Mouse (Mus musculus) large intestine, adult 2 months (tissue): Measurements from ENCODE around the gene Ptprt. TPM values are rescaled to one million over a fixed set of nuclear protein-coding genes. Genes with fewer than 3 reads are reported as not detected.

Experiments used
- DNase-seq: peaks from one replicate; pipeline ENCODE4 v3.0.0-alpha.2; 2012; ENCODE audit warnings: low read depth, low spot score
- WGBS: fragments of 180-500 bp; shearing (Covaris S2); methylation state at CpG from one replicate; pipeline ENCODE4 v1.1.7; 2018; 5-methylcytosine and 5-hydroxymethylcytosine counted together
- polyA plus RNA-seq: library from polyadenylated mRNA; depleted of rRNA; stranded (reverse); fragments of >200 nt; gene quantifications from 2 replicates; pipeline ENCODE4 v1.2.3, GENCODE M21; 2012

The Ptprt gene
- polyA plus RNA-seq, 1 experiment, result 0.69 TPM

DNA sequence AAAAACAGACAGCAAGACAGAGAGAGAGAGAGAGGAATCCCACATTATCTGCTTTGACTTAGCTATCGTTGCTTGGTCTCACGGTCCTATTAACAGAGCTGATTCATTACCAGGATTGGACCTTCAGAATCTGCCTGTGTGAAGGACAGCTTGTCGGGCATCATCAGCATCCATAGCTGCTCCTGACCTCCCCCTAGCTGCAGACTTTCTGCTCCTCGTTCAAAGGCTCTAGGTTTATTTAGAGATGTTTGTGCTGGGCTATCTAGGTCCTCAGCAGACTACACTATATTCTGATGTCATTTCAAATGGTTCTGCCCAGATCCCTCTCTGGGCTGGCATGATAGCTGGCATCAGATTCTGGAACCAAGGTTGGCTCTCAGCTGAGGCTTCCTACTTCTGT is 47.5 kb downstream of the Ptprt start:
- 62% methylated on average over 4 of the region's 4 CpGs for WGBS

DNA sequence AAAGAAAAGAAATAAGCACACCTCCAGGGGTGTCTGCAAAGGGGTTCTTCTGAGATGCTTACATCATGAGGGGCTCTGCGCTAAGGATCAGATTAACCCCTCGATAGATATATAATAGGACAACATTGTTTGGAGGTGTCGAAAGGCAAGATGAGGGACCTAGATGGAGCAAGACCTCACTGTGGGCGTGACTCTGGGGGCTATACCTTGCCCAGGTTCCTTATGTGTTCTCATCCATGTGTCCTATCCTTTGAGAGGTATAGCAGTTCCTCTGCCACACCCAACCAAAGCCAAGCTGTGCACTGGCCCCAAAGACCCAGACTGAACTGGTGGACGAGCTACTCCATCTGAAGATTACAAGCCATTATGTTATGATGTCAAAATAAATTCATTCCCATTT is 58.2 kb downstream of the Ptprt start:
- 87% methylated on average over 5 of the region's 5 CpGs for WGBS
- DNase-seq, result no peak

More for the DNA sequence above, 47.5 kb downstream of the Ptprt start:
- DNase-seq, result no peak

DNA sequence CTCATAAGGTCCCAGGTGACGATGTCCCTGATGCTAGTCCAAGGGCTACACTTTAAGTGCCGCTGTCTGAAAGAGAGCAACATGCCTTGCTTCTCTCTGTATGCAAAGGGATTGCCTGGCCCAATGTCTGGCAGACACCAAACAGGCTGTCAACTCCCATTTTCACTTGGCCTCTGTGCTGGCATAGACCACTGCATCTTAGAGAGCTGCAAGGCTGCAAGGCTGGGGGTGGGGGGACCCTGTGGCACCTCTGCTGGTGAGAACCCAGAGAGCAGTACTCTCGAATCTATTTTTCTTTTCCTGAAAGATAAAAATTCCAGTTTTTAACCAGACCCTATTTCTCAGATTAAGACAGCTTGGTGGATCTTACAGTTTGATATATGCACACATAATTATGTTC is 69.6 kb downstream of the Ptprt start:
- 82% methylated on average over 3 of the region's 3 CpGs for WGBS
- no peak for DNase-seq

DNA sequence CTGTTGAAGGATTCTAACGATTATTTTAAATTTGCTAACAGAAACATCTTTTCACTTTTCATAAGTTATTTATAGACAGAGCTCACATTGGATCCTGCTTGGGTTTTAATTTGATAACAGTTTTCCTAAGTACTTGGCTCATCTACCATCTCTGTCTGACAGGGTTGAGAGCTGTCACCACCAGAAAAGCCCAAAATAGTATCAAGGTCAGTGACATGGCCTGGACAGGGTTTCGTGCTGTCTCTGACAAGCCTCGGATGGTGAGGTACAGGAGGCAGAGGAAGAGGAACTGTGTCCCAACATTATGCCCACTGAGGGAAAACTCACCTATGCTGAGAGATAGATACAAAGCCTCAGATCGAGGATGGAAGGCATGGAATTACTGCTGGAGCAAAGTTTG is 79.3 kb downstream of the Ptprt start:
- no peak for DNase-seq
- 74% methylated on average over 4 of the region's 4 CpGs for WGBS

DNA sequence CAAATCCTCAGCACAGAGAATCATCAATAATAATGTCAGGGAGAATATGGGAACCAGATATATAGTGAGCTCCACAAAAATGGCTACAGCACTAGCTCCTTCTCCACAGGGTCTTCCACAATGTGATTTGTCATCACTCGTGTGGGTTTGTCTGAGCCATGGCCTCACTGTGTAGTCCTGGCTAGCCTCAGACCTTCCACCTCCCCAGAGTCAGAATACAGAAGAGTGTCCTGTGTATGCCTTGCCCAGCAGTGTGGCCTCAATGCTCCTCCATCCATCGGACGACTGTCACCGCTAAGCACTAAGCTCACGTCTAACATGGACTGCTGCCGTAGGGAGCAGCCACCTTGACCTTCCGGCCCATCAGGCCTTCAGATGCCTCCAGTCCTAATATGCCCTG is 83.1 kb downstream of the Ptprt start:
- DNase-seq, result no peak
- WGBS, result 90% methylated on average over 7 of the region's 7 CpGs

DNA sequence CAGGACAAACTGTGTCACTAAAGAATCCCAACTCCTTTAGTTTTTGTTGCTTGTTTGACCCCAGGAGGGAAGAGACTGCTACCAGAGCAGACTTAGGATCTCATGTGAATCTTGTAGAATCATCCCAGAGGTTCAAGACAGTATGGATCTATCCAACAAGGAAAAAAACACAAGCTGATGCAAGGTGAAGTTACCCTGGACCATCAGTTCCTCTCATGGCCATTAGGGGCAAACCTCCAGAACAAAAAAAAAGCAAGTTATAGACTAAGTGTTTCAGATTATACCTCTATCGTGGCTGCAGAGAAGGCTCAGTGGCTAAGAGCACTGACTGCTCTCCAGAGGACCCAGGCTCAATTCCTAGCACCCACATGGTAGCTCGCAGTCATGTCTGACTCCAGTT is 88.1 kb downstream of the Ptprt start:
- no peak for DNase-seq
- 62% methylated on average over 2 of the region's 2 CpGs for WGBS

DNA sequence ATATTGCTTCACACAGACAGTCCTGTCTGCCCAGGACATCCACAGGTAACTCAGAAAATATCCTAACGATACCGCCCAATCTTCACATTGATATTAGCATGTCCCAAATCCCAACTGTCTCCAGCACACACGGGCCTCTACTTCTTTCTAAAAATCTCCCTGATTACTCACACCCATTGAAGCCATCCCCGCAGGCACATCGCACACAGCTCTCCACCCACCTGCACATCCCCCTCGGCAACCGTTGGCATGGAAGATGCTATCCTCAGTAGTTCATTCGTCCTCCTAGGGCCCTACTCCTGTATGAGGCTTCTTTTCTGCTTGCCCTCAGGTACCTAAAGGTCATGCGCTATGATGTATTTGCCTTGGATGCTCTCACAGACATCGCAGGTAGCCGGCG is 89.9 kb downstream of the Ptprt start:
- 86% methylated on average over 12 of the region's 12 CpGs for WGBS
- DNase-seq, result no peak

DNA sequence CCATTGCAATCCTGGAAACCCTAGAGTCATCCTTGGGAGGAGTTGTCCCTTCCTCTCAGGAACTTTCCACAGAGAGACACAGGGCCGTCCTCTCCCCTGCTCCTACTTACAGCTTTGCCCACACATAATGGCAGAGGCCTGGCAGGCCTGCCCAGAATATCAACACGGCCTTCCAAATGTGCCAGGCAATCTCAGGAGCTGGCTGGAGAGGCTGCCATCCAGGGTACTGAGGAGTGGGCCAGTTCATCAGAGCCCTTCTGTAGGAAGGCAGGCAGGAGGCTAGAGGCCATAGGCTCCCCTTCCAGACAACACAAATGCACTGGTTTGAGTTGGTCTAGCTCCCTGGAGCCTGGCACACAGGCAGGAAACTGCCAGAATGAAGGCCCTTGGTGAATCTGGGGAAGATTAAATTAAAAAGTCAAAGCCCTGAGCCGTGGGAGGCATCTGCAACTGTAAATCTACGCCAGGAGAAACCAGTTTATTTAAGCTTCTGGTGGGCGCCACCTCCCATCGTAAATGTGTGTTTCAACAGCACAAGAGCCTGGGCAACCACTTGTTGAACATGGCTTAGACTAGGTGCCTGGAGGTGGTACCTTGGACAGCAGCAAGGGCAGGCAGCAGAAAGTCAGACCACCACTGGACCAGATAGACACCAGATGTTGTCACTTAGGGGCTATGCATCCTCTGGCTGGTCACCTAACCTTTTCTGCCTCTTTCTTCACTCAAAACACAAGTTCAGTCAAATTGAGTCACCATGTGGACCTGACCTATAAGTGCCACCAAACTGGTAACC is 92.4 kb downstream of the Ptprt start:
- DNase-seq, result no peak
- 46% methylated on average over 6 of the region's 6 CpGs for WGBS

DNA sequence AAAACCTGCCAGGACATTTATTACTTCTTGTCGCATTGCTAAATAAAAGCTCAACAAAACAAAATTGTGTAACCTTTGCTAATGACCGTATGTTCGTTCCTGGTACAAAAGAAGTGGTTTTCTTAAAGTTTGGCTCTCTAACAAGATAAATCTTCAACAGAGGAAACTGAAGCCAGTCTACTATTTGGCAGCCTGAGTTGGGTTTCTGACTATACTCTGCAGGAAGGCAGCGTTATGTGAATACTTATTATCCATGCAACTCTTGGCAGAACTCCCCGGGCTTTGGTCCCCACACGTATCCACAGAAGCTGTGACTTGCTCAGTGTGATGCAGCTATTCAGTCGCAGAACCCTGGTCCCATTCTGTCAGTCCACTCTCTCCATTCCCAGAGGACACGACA is 112.6 kb downstream of the Ptprt start:
- WGBS, result 75% methylated on average over 8 of the region's 8 CpGs
- DNase-seq, result no peak

DNA sequence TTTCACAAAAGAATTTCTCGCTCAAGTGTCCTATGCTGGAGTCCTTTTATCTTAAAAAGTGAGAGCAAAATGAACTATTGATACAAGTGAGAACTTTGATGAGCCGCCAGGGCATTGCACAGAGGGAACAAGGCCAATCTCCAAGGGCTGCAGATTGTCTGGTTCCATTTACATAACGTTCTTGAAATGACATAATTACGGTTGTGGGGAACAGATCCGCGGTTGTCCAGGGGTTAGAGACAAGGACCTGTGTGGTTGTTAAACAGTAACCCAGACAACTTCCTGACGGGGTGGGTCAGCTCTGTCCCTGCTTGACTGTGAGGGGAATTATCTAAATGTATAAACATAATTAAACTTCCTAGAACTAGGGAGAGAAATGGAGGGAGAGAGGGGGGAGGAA is 129.3 kb downstream of the Ptprt start:
- DNase-seq, result peak; percentile 8
- WGBS, result 7% methylated on average over 7 of the region's 7 CpGs

DNA sequence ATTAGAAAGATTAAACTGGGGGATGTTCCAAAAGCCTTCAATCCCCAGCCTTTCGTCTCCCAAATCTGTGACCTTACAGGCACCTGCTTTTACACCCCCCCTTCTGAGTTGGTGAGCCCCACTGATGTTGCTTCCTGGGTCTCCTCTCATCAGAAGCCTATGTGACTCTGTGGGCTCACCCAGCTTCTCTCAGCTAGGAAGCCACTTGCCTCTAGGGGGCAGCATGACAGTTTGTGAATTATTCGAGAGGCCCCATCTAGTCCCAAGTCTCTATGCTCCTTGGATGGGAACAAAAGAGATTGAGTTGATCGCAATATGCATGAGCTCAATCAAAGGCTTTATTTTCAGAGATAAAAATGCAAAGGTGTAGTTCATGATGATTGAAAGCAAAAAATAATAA is 132.0 kb downstream of the Ptprt start:
- WGBS, result 87% methylated on average over 3 of the region's 3 CpGs
- peak; percentile 16 for DNase-seq

DNA sequence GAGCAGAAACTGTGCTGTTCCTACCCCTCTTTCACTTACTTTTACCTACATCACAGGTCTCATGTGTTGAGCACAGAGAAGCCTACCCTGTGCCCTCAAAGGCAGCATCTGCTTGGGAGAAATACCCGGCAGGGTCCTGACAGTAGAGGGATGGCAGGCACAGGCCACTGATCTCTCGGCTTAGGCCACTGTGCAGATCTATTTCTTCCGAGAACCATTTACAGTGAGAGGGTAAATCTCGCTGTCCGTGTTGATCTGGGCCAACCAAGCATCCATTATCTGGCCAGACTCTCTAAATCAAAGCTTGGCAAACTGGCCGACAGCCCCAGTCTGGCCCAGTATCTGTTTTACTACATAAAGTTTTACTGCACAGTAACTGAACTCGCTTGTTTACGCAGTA is 145.0 kb downstream of the Ptprt start:
- 33% methylated on average over 8 of the region's 8 CpGs for WGBS
- DNase-seq, result no peak

DNA sequence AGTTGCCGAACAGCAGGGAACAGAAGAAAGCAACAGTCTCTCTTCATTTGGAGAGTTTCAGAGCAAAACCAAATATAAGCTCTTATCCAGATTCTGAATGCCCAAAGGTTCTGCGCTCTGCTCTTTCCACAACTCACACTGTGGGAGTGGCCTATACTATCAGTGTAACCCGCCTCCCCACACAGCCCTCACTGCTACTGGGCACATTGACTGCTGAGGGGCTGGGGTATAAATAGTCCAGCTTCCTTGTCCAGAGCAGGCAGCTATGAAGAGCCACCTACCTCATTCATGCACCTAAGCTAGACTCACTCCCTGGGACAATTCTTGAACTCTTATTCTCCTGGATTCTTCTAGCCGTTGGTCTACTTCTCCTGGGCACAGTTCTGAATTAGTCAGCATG is 147.9 kb downstream of the Ptprt start:
- DNase-seq, result no peak
- 88% methylated on average over 4 of the region's 4 CpGs for WGBS

DNA sequence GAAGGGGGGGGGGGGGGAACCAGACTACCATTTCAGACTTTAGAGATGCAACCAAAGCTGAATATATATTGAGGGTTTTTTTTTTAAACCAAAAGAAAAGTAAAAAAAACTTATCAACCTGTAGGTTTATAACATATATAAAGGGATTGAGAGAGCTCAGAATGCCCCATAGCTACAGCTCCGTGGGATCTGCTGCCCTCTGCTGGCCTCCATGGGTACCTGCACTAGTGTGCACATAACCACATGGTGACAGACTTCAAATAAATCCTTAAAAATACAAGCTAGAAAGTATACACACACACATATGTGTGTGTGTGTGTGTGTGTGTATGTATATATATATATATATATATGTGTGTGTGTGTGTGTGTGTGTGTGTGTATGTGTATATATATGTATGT is 148.9 kb downstream of the Ptprt start:
- 70% methylated on average over 1 of the region's 1 CpGs for WGBS
- no peak for DNase-seq

DNA sequence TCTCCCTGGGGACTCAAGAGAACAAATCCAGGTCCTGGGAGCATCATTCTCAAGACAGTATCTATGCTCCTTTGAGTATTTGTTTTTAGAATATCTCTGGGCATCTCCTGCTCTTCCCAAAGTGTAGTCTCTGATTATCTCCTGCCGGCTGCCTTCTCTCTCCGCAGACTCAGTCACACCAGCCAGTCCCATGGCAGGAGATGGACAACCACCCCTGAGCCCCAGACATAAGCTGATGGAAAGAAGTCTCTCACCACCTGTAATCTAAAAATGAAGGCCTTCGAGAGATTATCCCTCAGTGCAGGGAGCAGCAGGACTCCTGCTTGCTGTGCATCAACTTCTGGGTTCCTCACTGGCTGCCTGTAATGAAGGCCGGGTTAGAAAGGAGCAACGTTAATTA is 151.9 kb downstream of the Ptprt start:
- 86% methylated on average over 5 of the region's 5 CpGs for WGBS
- DNase-seq, result no peak

DNA sequence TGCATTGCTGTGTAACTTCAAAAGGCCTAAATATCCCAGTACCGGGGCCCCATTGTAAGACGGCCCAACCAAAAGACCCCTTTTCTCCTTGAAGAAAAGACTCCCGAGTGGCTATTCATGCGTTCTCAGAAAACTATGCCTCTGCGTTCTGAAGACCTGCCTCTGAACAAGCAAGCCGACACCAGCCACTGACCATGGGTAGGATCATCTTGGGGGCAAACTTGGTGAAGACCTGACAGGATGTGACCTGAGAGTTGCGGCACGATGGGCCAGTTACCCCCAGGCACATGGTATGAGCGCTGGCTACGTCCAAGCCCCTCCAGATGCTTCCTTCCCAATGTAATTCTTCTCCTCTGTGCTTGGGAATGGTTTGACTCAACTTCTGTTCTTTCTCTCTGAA is 153.3 kb downstream of the Ptprt start:
- 92% methylated on average over 10 of the region's 10 CpGs for WGBS
- no peak for DNase-seq

DNA sequence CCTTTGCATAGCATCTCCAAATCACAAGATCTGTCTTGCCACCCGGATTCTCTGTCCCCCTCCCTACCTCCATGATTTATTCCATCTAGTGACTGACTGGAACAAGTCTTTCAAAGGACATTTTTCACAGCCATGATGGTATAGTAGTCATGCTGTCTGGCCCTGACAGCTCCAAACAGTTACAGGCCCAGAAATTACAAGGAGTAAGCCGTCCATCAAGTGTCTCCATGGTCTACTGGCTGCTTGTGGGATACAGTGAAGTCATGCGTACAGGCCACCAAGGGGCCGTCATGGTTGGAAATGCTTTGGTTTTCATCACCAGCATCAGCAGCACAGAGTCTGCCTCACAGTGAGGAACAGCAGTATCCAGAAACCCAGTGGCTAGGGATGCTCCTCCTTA is 156.1 kb downstream of the Ptprt start:
- 75% methylated on average over 4 of the region's 4 CpGs for WGBS
- DNase-seq, result no peak

DNA sequence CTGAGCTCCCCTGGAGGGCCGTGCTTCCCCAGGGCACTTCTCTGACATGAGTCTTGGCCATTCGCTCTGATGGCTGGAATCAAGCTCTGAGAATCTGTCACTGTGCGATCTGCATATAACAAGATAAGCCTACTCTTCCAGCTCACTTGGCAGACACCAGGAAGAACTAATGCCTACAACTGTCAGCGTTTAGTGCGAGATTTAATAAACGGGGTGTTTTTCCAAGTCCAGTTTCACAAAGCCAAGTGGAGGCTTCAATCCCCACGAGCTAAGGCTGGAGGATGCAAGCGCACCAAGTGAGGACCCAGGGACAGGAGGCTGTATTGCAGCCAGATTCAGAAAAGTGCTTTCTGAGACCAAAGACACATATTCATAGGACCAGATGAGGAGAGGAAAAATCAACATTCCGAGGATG is 161.4 kb downstream of the Ptprt start:
- no peak for DNase-seq
- WGBS, result 77% methylated on average over 9 of the region's 9 CpGs

DNA sequence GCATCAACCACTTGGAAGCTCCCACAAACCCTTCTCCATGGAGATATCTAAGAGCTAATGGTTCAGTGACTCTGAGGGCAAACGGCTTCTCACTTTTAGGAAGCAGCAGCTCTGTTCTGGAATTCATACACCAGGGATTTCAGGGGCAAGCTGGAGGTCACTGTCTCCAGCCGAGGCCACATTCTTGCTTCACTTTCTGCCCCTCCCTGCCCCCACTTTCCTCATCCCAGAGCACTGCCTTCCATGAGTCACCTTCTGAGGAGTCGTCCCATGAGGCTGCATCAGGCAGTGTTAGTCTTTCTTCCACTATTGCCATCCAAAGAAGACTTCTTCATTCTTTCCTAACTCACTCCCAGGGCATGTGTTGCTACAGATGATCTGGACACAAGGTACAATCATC is 162.8 kb downstream of the Ptprt start:
- DNase-seq, result no peak
- WGBS, result 34% methylated on average over 3 of the region's 3 CpGs

DNA sequence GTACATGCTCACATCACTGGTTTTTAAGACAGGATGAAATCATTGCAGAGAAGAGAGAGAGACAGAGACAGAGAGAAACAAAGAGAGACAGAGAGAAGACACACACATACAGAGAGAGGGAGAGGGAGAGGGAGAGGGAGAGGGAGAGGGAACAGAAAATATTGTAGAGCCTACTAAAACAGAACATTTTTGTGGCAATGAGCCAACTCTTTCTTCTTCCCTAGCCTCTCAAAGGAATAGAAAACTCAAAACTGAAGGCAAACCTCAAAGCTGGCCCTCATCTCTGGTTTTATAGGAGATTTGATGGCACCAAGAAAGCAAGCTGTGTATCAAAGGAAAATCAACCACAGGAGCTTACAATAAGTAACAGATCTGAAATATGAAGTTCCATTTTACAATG is 176.9 kb downstream of the Ptprt start:
- DNase-seq, result no peak

DNA sequence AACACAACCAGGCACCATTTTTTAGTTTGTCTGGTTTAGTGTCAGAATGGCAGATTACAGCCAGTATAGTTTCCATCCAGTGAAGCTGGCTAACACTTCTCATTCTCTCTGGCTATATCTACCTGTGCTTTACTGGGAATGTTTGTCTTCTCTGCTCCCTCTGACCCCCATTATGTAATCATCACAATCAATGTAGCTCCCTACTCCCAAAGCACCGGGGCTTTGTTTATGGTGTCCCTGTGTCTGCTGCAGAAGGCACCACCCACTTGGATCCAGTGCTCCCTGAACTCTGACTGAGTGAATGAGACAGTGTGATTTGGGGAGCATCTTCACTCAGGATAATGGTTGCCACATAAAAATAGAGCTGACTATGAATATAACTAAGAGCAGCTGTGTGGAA is 217.8 kb downstream of the Ptprt start:
- 10% methylated on average over 1 of the region's 1 CpGs for WGBS
- DNase-seq, result no peak

DNA sequence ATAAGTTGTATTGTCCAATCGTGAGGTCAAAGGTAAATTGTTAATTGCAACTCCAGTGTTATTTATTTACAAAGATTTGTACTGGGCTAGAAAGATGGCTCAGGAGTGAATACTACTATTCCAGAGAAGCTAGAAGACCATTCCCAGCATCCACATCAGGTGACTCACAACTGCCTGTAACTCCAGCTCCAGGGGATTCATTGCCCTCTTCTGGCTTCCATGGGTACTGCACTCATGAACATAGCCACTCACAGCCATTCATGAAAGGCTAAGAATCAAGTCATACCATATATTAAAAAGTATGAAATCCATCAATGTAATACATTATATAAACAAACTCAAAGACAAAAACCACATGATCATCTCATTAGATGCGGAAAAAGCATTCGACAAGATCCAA is 224.3 kb downstream of the Ptprt start:
- DNase-seq, result no peak
- whole genome bisulfite sequencing, result 91% methylated on average over 3 of the region's 3 CpGs
